Mouse (Mus musculus): Measurements from ENCODE around the gene D16Ertd472e.

GRCm38 (mm10) chr16:78537798-78538422 is 38.6 kb downstream of the D16Ertd472e start:
- TF ChIP-seq POLR2A (IDR thresholded peaks at IDR 0.05; ENCODE audit: low read depth, low read length) (no peak), CTCF (conservative IDR thresholded peaks at IDR 0.05; ENCODE audit: insufficient read depth, insufficient read length, low read depth, low read length) (no peak)
